Mouse (Mus musculus) small intestine, adult 2 months (tissue): ENCODE results near the gene Cluh.

Source experiments
- CTCF ChIP-seq: fragments of 200-500 bp; IDR thresholded peaks from 2 replicates; pipeline ENCODE4 v1.5.1; 2012; ENCODE audit warnings: low read depth, mild to moderate bottlenecking, control low read depth, inconsistent platforms, low read length, moderate library complexity, mixed read lengths; ENCODE audit not compliant: insufficient replicate concordance, insufficient read length; ENCODE audit errors: extremely low read depth
- POLR2A ChIP-seq: fragments of 200-500 bp; IDR thresholded peaks from 2 replicates; pipeline ENCODE4 v1.6.1; 2012; ENCODE audit warnings: low read depth, mild to moderate bottlenecking, control low read depth, inconsistent platforms, low read length, moderate library complexity

DNA sequence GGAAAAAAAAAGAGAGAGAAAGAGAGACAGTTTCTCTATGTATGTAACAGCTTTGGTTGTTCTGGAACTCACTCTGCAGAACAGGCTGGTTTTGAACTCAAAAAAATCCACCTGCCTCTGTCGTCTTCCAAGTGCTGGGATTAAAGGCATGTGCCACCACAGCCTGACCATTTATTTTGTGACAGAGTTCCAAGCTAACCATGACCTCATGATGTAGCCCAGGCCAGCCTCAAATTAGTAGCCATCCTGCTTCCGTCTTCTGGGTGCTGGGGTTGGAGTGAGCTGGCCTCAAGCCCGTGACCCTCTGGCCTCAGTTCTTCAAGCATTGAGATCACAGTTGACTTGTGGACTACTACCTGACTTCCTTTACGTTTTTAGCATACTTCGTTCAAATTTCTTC is 19.2 kb downstream of the Cluh start:
- no peak for TF ChIP-seq CTCF
- no peak for TF ChIP-seq POLR2A
